Mouse (Mus musculus): ENCODE measurements around the gene Vps51.

DNA sequence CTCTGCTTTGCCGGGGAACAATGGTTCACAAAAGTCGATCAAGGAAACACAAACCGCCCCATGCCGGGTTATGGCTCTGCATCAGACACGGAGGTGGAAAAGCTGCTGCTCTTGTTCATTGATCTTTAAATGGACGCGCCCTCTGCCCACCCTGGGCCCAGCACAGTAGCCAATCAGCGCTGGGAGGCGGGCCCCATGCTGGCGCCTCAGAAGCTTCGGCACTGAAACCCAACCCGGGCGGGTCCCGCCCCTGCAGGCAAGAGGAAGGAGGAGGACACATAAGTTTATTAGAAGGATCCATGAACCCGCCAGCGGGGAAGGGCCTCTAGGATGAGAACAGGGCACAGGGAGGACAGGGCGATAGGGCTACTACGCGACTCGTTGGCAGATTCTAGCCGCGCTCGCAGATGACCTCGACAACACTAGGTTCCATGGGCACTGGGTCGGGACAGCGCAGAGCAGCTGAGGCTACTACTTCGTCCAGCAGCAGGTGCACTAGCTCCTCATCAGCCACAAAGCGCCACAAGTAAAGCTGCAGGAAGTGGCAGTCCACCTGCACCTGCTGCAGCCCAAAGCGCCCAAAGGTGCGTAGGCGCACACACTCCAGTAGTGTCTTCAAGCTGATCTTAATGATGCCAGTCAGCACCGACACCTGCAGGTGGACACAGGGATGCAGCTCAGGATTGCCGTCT, 9.2 kb downstream of the Vps51 start, which contains the start of gene Tm7sf2:
- TF ChIP-seq CTCF (IDR thresholded peaks at IDR 0.05; ENCODE audit: low read depth, low read length) (no peak), POLR2A (IDR thresholded peaks at IDR 0.05; ENCODE audit: insufficient read depth, low read length) (peak; percentile 54)

Data from ES-Bruce4 (cell line).